Mouse (Mus musculus): ENCODE results near the gene Slc25a35. TPM values are rescaled to one million over a fixed set of nuclear protein-coding genes. Genes with fewer than 3 reads are reported as not detected.
"Not testable (repeated sequence)": the region's sequence is repeated elsewhere in the genome, so short reads cannot be mapped to it uniquely, and the experiment has no call there.

The Slc25a35 gene
- total and polyA plus RNA-seq, 3 experiments, result 0.83 to 1.6 TPM; not detected in 1

DNA sequence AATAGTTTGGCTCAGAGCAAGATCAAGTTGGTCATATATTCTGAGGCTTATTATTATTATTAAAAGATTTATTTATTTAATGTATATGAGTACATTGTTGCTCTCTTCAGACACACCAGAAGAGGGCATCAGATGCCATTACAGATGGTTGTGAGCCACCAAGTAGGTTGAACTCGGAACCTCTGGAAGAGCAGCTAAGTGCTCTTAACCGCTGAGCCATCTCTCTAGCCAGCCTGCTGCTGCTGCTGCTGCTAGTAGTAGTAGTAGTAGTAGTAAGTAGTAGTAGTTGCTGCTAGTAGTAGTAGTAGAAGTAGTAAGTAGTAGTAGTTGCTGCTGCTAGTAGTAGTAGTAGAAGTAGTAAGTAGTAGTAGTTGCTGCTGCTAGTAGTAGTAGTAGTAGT is 43.5 kb downstream of the Slc25a35 start:
- Histone ChIP-seq H3K4me2 (ENCODE audit: insufficient read depth, low read depth, poor library complexity, severe bottlenecking) (peak overlapping the region; percentile 93), H3K27ac (ENCODE audit: insufficient read depth, low read depth) (peak overlapping the region; percentile 92), H3K4me1 (ENCODE audit: control insufficient read depth in 1 of 2, insufficient read depth in 2 of 2) (peaks cover 9 to 29% of the 10 kb centered on the region in 2 experiments), H3K4me3 (replicated peaks in 1 of 3; ENCODE audit: low read depth in 2 of 3, low read length in 2 of 3, poor library complexity in 1 of 3) (peak overlapping the region; percentile 63 to 73 (median 69)), H3K9ac (ENCODE audit: insufficient read depth, low read depth) (peak overlapping the region; percentile 93), H3K79me2 (replicated peaks; ENCODE audit: control insufficient read depth, extremely low read depth, insufficient read depth, poor library complexity, severe bottlenecking) (peaks cover 19% of the 10 kb centered on the region)
- TF ChIP-seq CTCF (conservative IDR thresholded peaks at IDR 0.05 in 1 of 2, IDR thresholded peaks at IDR 0.05 in 1 of 2; ENCODE audit: low read depth in 2 of 2, low read length in 2 of 2), result peak in 1 of 2 experiments; percentile 50; a peak in 2 of 4 replicates
- TF ChIP-seq CHD1 (IDR thresholded peaks at IDR 0.05; ENCODE audit: low read depth, low read length), result peak; percentile 26; the same call in 1 of the 2 replicates
- peak; percentile 94 for TF ChIP-seq TBP (conservative IDR thresholded peaks at IDR 0.05; ENCODE audit: low read depth, low read length)
- peak; percentile 11; the same call in 1 of the 2 replicates for TF ChIP-seq HCFC1 (IDR thresholded peaks at IDR 0.05; ENCODE audit: low read depth, low read length)
- TF ChIP-seq UBTF (IDR thresholded peaks at IDR 0.05; ENCODE audit: low read depth, low read length), result 0 out of 2 replicates have a peak, but pooled peaks have one; percentile 20
- TF ChIP-seq ELF1 (IDR thresholded peaks at IDR 0.05; ENCODE audit: low read depth, low read length), result peak; percentile 72; the same call in 1 of the 2 replicates
- H3K36me3 ChIP-seq (replicated peaks in 1 of 2; ENCODE audit: control insufficient read depth in 1 of 2, insufficient read depth in 1 of 2, low read length in 1 of 2); in situ Hi-C loops (cut with MboI; ENCODE audit: low pct_ligation_motif_present, low pct_unique_long_range_greater_than_20kb, low sequenced_read_pairs); H3K27me3 ChIP-seq (replicated peaks); H3K9me3 ChIP-seq (replicated peaks; ENCODE audit: low read length); dilution Hi-C loops (cut with MboI; ENCODE audit: extremely low pct_ligation_motif_present, extremely low pct_unique_long_range_greater_than_20kb, low sequenced_read_pairs): not testable (repeated sequence)
- peak; percentile 56 for DNase-seq (ENCODE audit: extremely low read depth)

DNA sequence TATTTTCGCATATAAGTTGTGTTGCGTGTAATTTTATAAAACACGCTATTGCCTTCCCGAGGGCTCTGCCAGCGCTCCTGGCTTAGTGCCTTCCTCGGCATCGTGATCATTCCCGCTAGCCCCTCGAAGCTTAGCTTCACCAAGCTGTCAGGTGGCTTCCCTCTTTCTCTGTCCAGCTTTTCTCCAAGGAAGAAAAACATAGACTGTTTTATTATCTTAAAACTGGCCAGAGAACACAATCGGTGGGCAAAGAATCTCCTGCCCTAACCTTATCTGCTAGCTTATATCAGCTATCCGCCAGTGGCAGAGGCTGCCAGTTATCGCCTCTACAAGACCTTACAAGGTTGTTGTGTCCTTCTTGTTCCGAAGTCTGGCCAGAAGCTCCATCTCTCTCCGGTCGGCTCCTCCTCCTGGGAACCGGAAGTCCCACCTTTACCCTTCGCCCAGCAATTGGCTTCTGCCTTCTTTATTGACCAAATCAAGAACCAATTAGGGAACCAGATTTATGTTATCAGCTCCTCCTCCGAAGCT is 44.2 kb downstream of the Slc25a35 start:
- TF ChIP-seq RCOR1 (conservative IDR thresholded peaks at IDR 0.05; ENCODE audit: low read depth, low read length) (no peak), HCFC1 (IDR thresholded peaks at IDR 0.05; ENCODE audit: low read depth, low read length) (peak; percentile 59), JUN (IDR thresholded peaks at IDR 0.05; ENCODE audit: insufficient read depth, low read depth, low read length) (no peak), PAX5 (IDR thresholded peaks at IDR 0.05; ENCODE audit: low read length) (no peak), NELFE (IDR thresholded peaks at IDR 0.05; ENCODE audit: low read depth, low read length) (peak; percentile 89), POLR2AphosphoS2 (IDR thresholded peaks at IDR 0.05; ENCODE audit: low read depth, low read length) (peak; percentile 86; the same call in 1 of the 2 replicates), CHD2 (IDR thresholded peaks at IDR 0.05; ENCODE audit: low read length) (peak; percentile 77), TBP (conservative IDR thresholded peaks at IDR 0.05; ENCODE audit: low read depth, low read length) (peak; percentile 95), MAZ (IDR thresholded peaks at IDR 0.05; ENCODE audit: low read depth, low read length) (no peak), TCF12 (IDR thresholded peaks at IDR 0.05; ENCODE audit: low read depth, low read length) (peak; percentile 84), MXI1 (IDR thresholded peaks at IDR 0.05; ENCODE audit: low read depth, low read length) (peak; percentile 47; the same call in 1 of the 2 replicates), CHD1 (IDR thresholded peaks at IDR 0.05; ENCODE audit: low read depth, low read length) (0 out of 2 replicates have a peak, but pooled peaks have one; percentile 11), ELF1 (IDR thresholded peaks at IDR 0.05; ENCODE audit: low read depth, low read length) (peak; percentile 83), MAX (IDR thresholded peaks at IDR 0.05; ENCODE audit: low read length) (peak; percentile 17; the same call in 1 of the 2 replicates), CTCF (conservative IDR thresholded peaks at IDR 0.05 in 1 of 2, IDR thresholded peaks at IDR 0.05 in 1 of 2; ENCODE audit: low read depth in 2 of 2, low read length in 2 of 2) (no peak), SIN3A (IDR thresholded peaks at IDR 0.05; ENCODE audit: low read length) (peak; percentile 88), POLR2A (IDR thresholded peaks at IDR 0.05; ENCODE audit: low read depth, low read length) (peak; percentile 96), ZMIZ1 (IDR thresholded peaks at IDR 0.05; ENCODE audit: low read depth, low read length) (no peak; the same call in 1 of the 2 replicates), MYC (IDR thresholded peaks at IDR 0.05; ENCODE audit: low read depth, low read length) (0 out of 2 replicates have a peak, but pooled peaks have one; percentile 7)
- Histone ChIP-seq H3K9me3 (replicated peaks; ENCODE audit: low read length) (no peaks in the 10 kb centered on the region), H3K27me3 (replicated peaks) (no peaks in the 10 kb centered on the region), H3K4me1 (ENCODE audit: control insufficient read depth in 1 of 2, insufficient read depth in 2 of 2) (peaks cover 5 to 27% of the 10 kb centered on the region in 2 experiments), H3K36me3 (replicated peaks in 1 of 2; ENCODE audit: control insufficient read depth in 1 of 2, insufficient read depth in 1 of 2, low read length in 1 of 2) (peaks cover 0 to 2% of the 10 kb centered on the region in 2 experiments), H3K4me3 (replicated peaks in 1 of 3; ENCODE audit: low read depth in 2 of 3, low read length in 2 of 3, poor library complexity in 1 of 3) (peak overlapping the region; percentile 63 to 73 (median 69)), H3K4me2 (ENCODE audit: insufficient read depth, low read depth, poor library complexity, severe bottlenecking) (peak overlapping the region; percentile 93), H3K9ac (ENCODE audit: insufficient read depth, low read depth) (peak overlapping the region; percentile 93), H3K27ac (ENCODE audit: insufficient read depth, low read depth) (peak overlapping the region; percentile 92), H3K79me2 (replicated peaks; ENCODE audit: control insufficient read depth, extremely low read depth, insufficient read depth, poor library complexity, severe bottlenecking) (peaks cover 19% of the 10 kb centered on the region)
- in situ Hi-C loops (cut with MboI; ENCODE audit: low pct_ligation_motif_present, low pct_unique_long_range_greater_than_20kb, low sequenced_read_pairs) (no loop called here), dilution Hi-C loops (cut with MboI; ENCODE audit: extremely low pct_ligation_motif_present, extremely low pct_unique_long_range_greater_than_20kb, low sequenced_read_pairs) (no loop called here)
- peak; percentile 96 for DNase-seq (ENCODE audit: extremely low read depth)
